13 mouse cellular contexts compared by ENCODE assay signal in the genomic region with DNA sequence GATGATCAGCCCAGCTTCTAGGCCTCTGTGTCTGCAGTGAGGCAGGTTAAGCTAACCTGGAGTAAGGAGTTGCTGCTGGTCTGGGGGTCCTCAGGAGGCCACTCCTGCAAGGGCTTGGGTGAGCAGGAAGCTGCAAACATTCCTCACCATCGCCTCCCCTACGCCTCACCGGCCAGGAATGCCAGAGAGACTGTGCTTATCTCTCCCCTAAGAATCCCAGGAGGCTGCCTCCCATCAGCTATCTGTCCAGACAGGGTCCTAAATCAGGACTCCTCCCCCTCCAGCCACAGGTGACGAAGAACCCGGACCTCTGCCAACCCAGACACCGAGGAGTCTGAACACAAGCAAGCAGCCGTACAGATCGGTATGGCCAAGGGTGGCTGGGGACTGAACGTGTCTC. TPM values are rescaled to one million over a fixed set of nuclear protein-coding genes. Genes with fewer than 3 reads are reported as not detected.
DNase-seq lines count a peak whose midpoint lies in the region; ATAC-seq lines count a peak whose summit lies in the region.
"Had no signal": no experiment of that assay in that cellular context is flagged by ENCODE, and none has a peak within 500 bp of the region (broad histone marks: within the 10 kb centered on the region; RNA-seq: fewer than 3 reads in every experiment).

No protein-coding gene starts in this region.

- no peak for DNase-seq in kidney, adult 9 months
- DNase-seq in ovary, postnatal 36 days (ENCODE audit: low spot score): peak; percentile 30
- no peak for DNase-seq in ovary, postnatal 10 days (ENCODE audit: low spot score)
- peak; percentile 50 for DNase-seq in heart, postnatal 4 days
- DNase-seq in testis, postnatal 14 days (ENCODE audit: low spot score): peak; percentile 47
- no peak for DNase-seq in gastrocnemius, postnatal 14 days
- DNase-seq: cerebellum, postnatal 36 days; thymus, postnatal 4 days had no signal

- 21% methylated on average over 9 of the region's 9 CpGs for WGBS in kidney, embryonic 15.5 days

- no peak overlapping the region for H3K4me2 ChIP-seq in kidney, embryonic 15.5 days
- H3K4me2 ChIP-seq: hindbrain, embryonic 12.5 days; limb, embryonic 13.5 days had no signal

- no peaks in the 10 kb centered on the region for H3K27me3 ChIP-seq in kidney, embryonic 15.5 days
- H3K27me3 ChIP-seq: hindbrain, embryonic 12.5 days had no signal

- H3K9ac ChIP-seq in kidney, embryonic 15.5 days: no peak overlapping the region
- H3K9ac ChIP-seq: hindbrain, embryonic 12.5 days; limb, embryonic 13.5 days had no signal

- H3K27ac ChIP-seq in kidney, embryonic 15.5 days: peak overlapping the region; percentile 16
- H3K27ac ChIP-seq: hindbrain, embryonic 12.5 days; limb, embryonic 13.5 days had no signal

- H3K4me1 ChIP-seq in kidney, embryonic 15.5 days: peaks cover 51% of the 10 kb centered on the region

- intact Hi-C loops in gastrocnemius, postnatal 14 days (cut with DNase I; ENCODE audit: low total_unique reads): no loop called here

- H3K36me3 ChIP-seq in kidney, embryonic 15.5 days: no peaks in the 10 kb centered on the region
- H3K36me3 ChIP-seq: hindbrain, embryonic 12.5 days; limb, embryonic 13.5 days had no signal

- peak; percentile 67 for ATAC-seq in kidney, embryonic 15.5 days (replicated peaks; ENCODE audit: low FRiP score)

- no peaks in the 10 kb centered on the region for H3K9me3 ChIP-seq in kidney, embryonic 15.5 days (replicated peaks)
- H3K9me3 ChIP-seq: hindbrain, embryonic 12.5 days; limb, embryonic 13.5 days had no signal

- no peak overlapping the region for H3K4me3 ChIP-seq in kidney, embryonic 15.5 days (replicated peaks)
- H3K4me3 ChIP-seq: erythroblast, embryonic 14.5 days; hindbrain, embryonic 12.5 days; limb, embryonic 13.5 days had no signal

RNA-seq across cellular contexts. Expression of gene Gm26897, which starts 56.8 kb away (rescaled TPM):
- polyA plus RNA-seq in kidney, embryonic 15.5 days (2015; fragmentation: Nextera tagmentation; extraction: Ambion mirVana): not detected in 2 replicates
- total RNA-seq in heart, postnatal 4 days (2021): not detected
- total RNA-seq in gastrocnemius, postnatal 14 days (2021): not detected
- total RNA-seq: layer of hippocampus, adult 8-10 months had no signal
- polyA plus RNA-seq: erythroblast, embryonic 14.5 days; hindbrain, embryonic 12.5 days; limb, embryonic 13.5 days had no signal

Comparison
In these comparisons a context has a peak if more than half of its experiments do, and no peak if none do; other contexts are left out.
1. DNase-seq: peak in ovary, postnatal 36 days (single experiment), heart, postnatal 4 days (single experiment) and testis, postnatal 14 days (single experiment); none in kidney, adult 9 months (single experiment), ovary, postnatal 10 days (single experiment) and gastrocnemius, postnatal 14 days (single experiment).